Mouse (Mus musculus) midbrain, embryonic 10.5 days (tissue): Measurements from ENCODE around the gene Mrpl51. TPM values are rescaled to one million over a fixed set of nuclear protein-coding genes. Genes with fewer than 3 reads are reported as not detected.

Experiments
- DNase-seq: peaks from one replicate; pipeline ENCODE4 v3.0.0-alpha.2; 2017; ENCODE audit warnings: low spot score
- H3K27ac ChIP-seq: fragments of 300-500 bp; sonication (generic); replicated peaks from 2 replicates; pipeline ENCODE4 v1.5.1; 2016; ENCODE audit warnings: mild to moderate bottlenecking
- H3K27me3 ChIP-seq: fragments of 300-500 bp; sonication (generic); 2 replicates; pipeline ENCODE4 v1.6.1; 2016; ENCODE audit warnings: low read depth, mild to moderate bottlenecking; ENCODE audit not compliant: poor library complexity, severe bottlenecking
- H3K36me3 ChIP-seq: fragments of 300-500 bp; sonication (generic); 2 replicates; pipeline ENCODE4 v1.6.1; 2016; ENCODE audit warnings: mild to moderate bottlenecking, moderate library complexity
- H3K4me1 ChIP-seq: fragments of 300-500 bp; sonication (generic); 2 replicates; pipeline ENCODE4 v1.6.1; 2016
- H3K4me3 ChIP-seq: fragments of 300-500 bp; sonication (generic); 2 replicates; pipeline ENCODE4 v1.5.1; 2016; ENCODE audit warnings: mild to moderate bottlenecking, moderate library complexity
- H3K9me3 ChIP-seq: fragments of 300-500 bp; sonication (generic); replicated peaks from 2 replicates; pipeline ENCODE4 v1.6.1; 2016; ENCODE audit warnings: mild to moderate bottlenecking
- WGBS: fragments of 180-500 bp; shearing (Covaris S2); methylation state at CpG from one replicate; pipeline ENCODE4 v1.1.7; 2016; 5-methylcytosine and 5-hydroxymethylcytosine counted together
- polyA plus RNA-seq: library from polyadenylated mRNA; unstranded; fragments of >200 nt; fragmentation: Nextera tagmentation; extraction: Ambion mirVana; gene quantifications from 2 replicates; pipeline ENCODE4 v1.2.1, GENCODE M21; 2016

Mrpl51 gene
- polyA plus RNA-seq, 1 experiment from 2014 or later = 231 TPM

DNA sequence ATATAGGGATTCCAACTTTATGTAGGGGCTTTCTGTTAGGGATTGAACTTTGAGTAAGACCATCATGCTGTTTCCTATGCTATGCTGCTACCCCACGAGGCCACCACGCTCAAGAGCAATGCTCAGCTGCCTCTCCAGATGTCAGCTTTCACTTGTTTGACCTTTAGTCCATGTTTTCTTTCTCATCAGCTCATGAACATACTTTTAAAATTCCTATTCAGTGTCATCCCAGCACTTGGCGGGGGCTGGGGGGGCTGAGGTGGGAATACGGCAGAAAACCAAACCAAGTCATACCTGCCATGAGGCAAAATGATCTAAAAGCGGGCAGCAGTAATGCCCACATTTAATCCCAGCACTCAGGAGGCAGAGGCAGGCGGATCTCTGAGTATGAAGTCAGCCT is 21.5 kb downstream of the Mrpl51 start:
- Histone ChIP-seq H3K27ac (no peak overlapping the region), H3K36me3 (no peaks in the 10 kb centered on the region), H3K27me3 (peaks cover 27% of the 10 kb centered on the region), H3K9me3 (no peaks in the 10 kb centered on the region), H3K4me3 (no peak overlapping the region), H3K4me1 (peaks cover 14% of the 10 kb centered on the region)
- no peak for DNase-seq
- WGBS = 72% methylated on average over 6 of the region's 6 CpGs

- no peak for DNase-seq
- Histone ChIP-seq H3K27me3 (peaks cover 27% of the 10 kb centered on the region), H3K9me3 (no peaks in the 10 kb centered on the region), H3K36me3 (no peaks in the 10 kb centered on the region), H3K4me1 (peaks cover 14% of the 10 kb centered on the region), H3K27ac (no peak overlapping the region), H3K4me3 (no peak overlapping the region)
- 78% methylated on average over 6 of the region's 6 CpGs for WGBS
These were observed 22.1 kb downstream of the Mrpl51 start for GRCm38 (mm10) chr6:125213715-125214114.

DNA sequence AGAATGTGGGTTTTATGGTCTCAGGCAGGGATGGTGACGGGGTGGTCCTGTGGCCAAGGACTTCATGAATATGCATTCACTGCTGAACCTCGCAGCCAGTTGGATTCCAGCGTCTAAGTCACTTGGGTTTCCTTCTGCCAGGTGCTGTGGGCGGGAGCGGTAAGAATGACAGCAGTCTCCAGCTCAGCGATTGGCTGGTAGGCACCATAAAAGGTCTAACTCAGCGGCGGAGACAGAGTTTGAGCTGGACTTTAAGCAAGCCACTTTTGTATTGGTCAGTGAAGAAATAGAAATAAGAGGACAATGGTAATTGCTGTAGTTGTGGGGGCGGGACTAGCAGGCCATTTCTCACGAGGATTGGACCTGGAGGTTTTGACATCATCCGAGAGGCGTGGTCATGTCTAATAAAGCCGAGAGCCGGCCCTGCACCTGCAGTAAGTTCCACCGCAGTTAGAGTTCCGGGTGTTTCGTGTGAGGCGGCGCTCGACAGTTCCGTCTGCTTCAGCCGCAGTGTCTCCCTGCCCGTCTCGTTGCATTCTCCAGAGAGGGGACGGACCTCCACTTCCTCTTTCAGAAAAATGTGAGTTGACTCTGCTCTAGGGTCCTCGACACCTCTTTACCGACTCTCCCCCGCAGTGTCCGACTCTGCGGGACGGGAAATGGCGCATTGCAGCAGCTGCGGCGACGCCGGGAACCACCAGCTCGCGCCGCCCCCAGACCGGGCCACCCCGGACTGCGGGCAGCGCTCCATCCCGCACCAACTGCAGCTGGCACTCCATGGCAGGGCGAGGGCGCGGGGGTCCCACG is 23.8 kb downstream of the Mrpl51 start, which contains the start of gene Vamp1:
Gene Vamp1 (plus strand): TSS at position 404 of the 807 bp plus-strand sequence.
- no peaks in the 10 kb centered on the region for H3K9me3 ChIP-seq
- H3K4me3 ChIP-seq = peak within 1 kb of the TSS; percentile 80
- peaks cover 16% of the 10 kb centered on the region for H3K4me1 ChIP-seq
- peak; percentile 91 for DNase-seq
- peak within 1 kb of the TSS; percentile 87 for H3K27ac ChIP-seq
- peaks cover 7% of the 10 kb centered on the region; the same call in 1 of the 2 replicates for H3K36me3 ChIP-seq
- WGBS = under 1% methylated on average over 48 of the region's 48 CpGs
- peaks cover 27% of the 10 kb centered on the region for H3K27me3 ChIP-seq

DNA sequence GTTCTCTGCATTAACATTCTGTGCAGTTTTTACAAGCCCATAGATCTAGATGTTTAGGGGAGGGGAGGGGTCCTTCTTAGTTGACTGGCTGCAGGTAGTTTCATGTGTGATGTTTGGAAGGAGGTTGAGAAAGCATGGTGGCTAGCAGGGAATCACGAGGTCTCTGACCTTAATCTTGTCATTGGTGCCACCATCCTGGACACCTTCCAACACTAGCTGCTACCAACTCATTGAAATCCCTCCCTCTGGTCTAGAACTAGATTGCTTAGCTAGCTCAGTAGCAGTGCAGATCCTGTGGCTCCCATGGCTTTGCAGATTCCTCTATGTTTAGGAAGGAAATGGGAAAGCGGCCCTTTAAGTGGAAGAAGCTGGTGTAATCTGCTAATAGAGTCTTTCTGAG is 25.3 kb downstream of the Mrpl51 start:
- Histone ChIP-seq H3K4me3 (no peak overlapping the region), H3K27me3 (peaks cover 24% of the 10 kb centered on the region), H3K27ac (no peak overlapping the region), H3K4me1 (peaks cover 16% of the 10 kb centered on the region), H3K9me3 (no peaks in the 10 kb centered on the region), H3K36me3 (peaks cover 7% of the 10 kb centered on the region; the same call in 1 of the 2 replicates)
- WGBS = 80% methylated on average over 2 of the region's 2 CpGs
- no peak for DNase-seq

- peaks cover 7% of the 10 kb centered on the region; the same call in 1 of the 2 replicates for H3K36me3 ChIP-seq
- H3K27ac ChIP-seq = no peak overlapping the region
- no peaks in the 10 kb centered on the region for H3K9me3 ChIP-seq
- WGBS = 92% methylated on average over 11 of the region's 11 CpGs
- peaks cover 16% of the 10 kb centered on the region for H3K4me1 ChIP-seq
- no peak overlapping the region for H3K4me3 ChIP-seq
- no peak for DNase-seq
- peaks cover 20% of the 10 kb centered on the region for H3K27me3 ChIP-seq
These were observed 26.3 kb downstream of the Mrpl51 start for GRCm38 (mm10) chr6:125217899-125218298.

DNA sequence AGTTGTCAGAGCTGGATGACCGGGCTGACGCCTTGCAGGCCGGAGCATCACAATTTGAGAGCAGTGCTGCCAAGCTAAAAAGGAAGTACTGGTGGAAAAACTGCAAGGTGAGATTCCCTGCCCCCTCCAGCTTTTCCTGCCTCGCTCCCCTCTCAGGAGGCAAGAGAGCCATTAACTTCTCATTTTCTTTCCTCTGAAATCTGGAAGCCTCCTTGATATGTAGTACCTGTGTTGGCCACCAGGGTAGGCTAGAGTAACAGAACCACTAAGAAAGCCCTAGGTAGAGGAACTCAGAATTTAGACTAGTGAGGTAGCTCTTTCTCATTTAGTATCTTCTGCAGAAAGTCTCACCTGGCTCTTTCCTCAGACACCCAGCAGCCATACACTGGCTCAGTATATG is 27.4 kb downstream of the Mrpl51 start:
- DNase-seq = peak; percentile 30
- H3K27me3 ChIP-seq = peaks cover 11% of the 10 kb centered on the region
- H3K4me3 ChIP-seq = no peak overlapping the region
- 86% methylated on average over 4 of the region's 4 CpGs for WGBS
- H3K9me3 ChIP-seq = no peaks in the 10 kb centered on the region
- peaks cover 11% of the 10 kb centered on the region; the same call in 1 of the 2 replicates for H3K36me3 ChIP-seq
- H3K4me1 ChIP-seq = peaks cover 16% of the 10 kb centered on the region
- no peak overlapping the region for H3K27ac ChIP-seq

- Histone ChIP-seq H3K9me3 (no peaks in the 10 kb centered on the region), H3K27ac (no peak overlapping the region), H3K4me3 (no peak overlapping the region), H3K4me1 (peaks cover 7% of the 10 kb centered on the region), H3K27me3 (peaks cover 8% of the 10 kb centered on the region), H3K36me3 (peaks cover 11% of the 10 kb centered on the region; the same call in 1 of the 2 replicates)
- WGBS = 93% methylated on average over 20 of the region's 20 CpGs
- no peak for DNase-seq
These were observed 29.6 kb downstream of the Mrpl51 start for GRCm38 (mm10) chr6:125221115-125221745.

DNA sequence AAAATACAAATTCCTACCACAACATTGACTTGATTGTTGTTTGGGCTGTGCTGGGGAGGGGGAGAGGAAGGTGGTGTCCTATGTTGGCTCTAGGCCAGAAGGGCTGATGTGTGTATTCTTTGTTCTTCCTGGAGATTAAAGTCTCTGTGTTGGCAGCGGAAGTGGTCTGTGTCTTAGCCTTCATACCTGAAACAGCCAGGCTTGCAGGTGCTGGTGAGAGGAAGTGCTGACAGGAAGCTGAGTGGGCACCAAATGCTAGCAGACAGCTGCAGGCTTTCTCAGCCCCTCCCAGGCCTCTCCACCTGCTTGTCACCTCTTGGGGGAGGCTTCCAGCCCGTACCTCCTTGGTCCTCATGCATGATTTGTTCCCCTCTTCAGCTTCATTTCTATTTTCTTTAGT is 30.5 kb downstream of the Mrpl51 start:
- Histone ChIP-seq H3K9me3 (no peaks in the 10 kb centered on the region), H3K36me3 (peaks cover 11% of the 10 kb centered on the region; the same call in 1 of the 2 replicates), H3K27ac (no peak overlapping the region), H3K27me3 (no peaks in the 10 kb centered on the region), H3K4me1 (0 out of 2 replicates have a peak, but pooled peaks cover 2% of the 10 kb centered on the region), H3K4me3 (no peak overlapping the region)
- no peak for DNase-seq
- 71% methylated on average over 2 of the region's 2 CpGs for WGBS

- Histone ChIP-seq H3K36me3 (peaks cover 11% of the 10 kb centered on the region; the same call in 1 of the 2 replicates), H3K4me1 (0 out of 2 replicates have a peak, but pooled peaks cover 2% of the 10 kb centered on the region), H3K27me3 (no peaks in the 10 kb centered on the region), H3K4me3 (no peak overlapping the region), H3K9me3 (no peaks in the 10 kb centered on the region), H3K27ac (no peak overlapping the region)
- DNase-seq = no peak
- 88% methylated on average over 3 of the region's 3 CpGs for WGBS
These were observed 31.0 kb downstream of the Mrpl51 start for GRCm38 (mm10) chr6:125222577-125222976.

DNA sequence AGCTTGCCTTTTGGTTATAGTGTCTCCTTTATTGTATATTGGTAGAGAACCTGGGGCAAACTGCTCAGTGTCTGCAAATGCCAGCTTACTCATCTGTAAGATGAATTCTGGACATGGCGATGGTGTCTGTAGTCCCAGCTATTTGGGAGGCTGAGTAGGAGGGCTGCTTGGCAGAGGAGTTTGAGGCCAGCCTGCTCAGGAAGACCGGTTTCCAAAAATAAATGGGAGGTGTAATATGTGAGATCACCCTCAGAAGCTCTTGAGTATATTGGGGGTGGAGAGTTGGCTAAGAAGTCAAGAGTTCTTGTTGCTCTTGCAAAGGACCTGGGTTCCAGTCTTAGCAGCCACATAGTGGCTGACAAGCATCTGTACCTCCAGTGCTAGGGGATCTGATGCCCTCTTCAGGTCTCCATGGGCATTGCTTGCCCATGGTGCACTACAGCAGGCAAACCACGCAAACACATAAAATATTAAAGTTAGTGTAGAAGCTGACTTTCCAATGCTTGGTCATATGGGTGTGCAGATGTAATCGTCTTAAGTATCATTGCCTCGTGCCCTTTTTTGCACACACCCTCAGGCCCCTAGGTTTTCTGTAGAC is 34.0 kb downstream of the Mrpl51 start:
- 77% methylated on average over 5 of the region's 5 CpGs for WGBS
- H3K27me3 ChIP-seq = no peaks in the 10 kb centered on the region
- DNase-seq = no peak
- H3K9me3 ChIP-seq = no peaks in the 10 kb centered on the region
- H3K4me1 ChIP-seq = peaks cover 2% of the 10 kb centered on the region
- 0 out of 2 replicates have a peak, but pooled peaks cover 5% of the 10 kb centered on the region for H3K36me3 ChIP-seq
- H3K4me3 ChIP-seq = no peak overlapping the region
- H3K27ac ChIP-seq = no peak overlapping the region

DNA sequence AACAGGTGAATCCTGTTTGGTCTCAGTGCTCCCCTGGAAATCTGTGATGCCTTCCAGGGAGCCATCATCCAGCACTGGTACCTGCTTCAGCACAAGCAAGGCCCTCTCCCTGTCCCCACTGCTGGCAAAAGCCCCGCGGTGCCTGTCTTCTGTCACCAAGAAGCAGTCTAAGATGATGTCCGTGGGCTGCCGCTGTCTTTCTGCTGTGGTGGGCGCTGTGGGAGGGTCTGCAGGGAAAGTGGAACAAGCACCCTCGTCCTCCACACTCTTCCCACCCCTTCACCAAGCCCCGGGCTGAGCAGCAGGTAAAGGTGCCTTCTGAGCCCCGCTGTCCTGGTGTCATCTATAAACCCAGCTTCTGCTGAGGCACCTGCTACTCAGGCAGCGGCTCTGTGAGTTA is 39.0 kb downstream of the Mrpl51 start:
- H3K4me1 ChIP-seq = peaks cover 37% of the 10 kb centered on the region
- no peaks in the 10 kb centered on the region for H3K36me3 ChIP-seq
- WGBS = 69% methylated on average over 9 of the region's 9 CpGs
- H3K27me3 ChIP-seq = no peaks in the 10 kb centered on the region
- H3K27ac ChIP-seq = peak overlapping the region; percentile 47; the same call in 1 of the 2 replicates
- no peaks in the 10 kb centered on the region for H3K9me3 ChIP-seq
- H3K4me3 ChIP-seq = no peak overlapping the region
- DNase-seq = no peak

DNA sequence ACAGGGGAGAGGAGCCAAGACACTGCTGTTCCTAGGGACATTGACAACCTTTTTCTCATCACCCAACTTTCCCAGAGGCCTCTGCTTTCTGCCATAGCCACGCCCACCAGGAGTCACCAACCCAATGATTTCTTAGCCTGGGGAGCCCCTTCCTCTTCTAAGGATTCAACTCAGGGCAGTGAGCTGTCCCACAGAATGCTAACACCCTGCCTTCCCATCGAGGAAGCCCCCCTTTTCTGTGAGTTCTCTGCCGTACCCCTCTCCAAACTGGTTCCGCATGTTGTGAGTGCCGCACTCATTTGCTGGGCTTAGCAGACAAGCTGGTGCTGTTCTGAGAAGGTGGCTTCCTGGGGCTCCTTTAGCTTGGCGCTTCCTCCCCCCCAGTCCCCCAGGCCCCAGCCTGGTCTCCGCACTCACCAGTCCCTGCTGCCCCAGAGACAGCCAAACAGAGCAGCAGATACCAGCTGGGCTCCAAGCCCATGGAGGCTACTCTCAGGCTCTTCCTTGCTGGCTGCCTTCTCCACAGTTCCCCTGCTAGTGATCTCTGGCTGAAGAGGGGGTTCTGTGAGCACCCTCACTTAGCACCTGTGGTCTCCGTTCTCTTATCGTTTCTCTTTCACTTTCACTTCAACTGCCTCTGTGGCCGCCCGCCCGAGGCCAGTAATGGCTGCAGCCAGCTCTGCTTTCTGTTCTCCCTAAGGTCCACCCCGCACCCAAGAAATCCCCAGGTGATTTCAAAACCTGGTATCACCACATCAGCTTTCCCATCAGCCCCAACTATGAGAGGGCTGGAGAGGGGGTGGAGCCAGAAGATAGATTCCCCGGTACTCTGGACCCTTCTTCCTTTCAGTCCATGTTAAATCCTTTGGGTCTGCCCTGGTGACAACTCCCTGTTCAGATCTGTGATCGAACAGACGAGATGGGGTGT is 39.8 kb downstream of the Mrpl51 start, which contains the start of gene Tapbpl:
Gene Tapbpl (minus strand): TSS at position 744 of the 928 bp plus-strand sequence.
- Histone ChIP-seq H3K36me3 (no peaks in the 10 kb centered on the region), H3K4me1 (peaks cover 40% of the 10 kb centered on the region), H3K27ac (peak within 1 kb of the TSS; percentile 81), H3K9me3 (no peaks in the 10 kb centered on the region), H3K4me3 (peak within 1 kb of the TSS; percentile 59), H3K27me3 (no peaks in the 10 kb centered on the region)
- 8% methylated on average over 16 of the region's 16 CpGs for WGBS
- peak; percentile 44 for DNase-seq
